Mouse (Mus musculus) MEL (cell line): ENCODE measurements around the gene Nlrp6. TPM values are rescaled to one million over a fixed set of nuclear protein-coding genes. Genes with fewer than 3 reads are reported as not detected.

Experiments
- DNase-seq: peaks from one replicate; pipeline ENCODE4 v3.0.0; 2011; ENCODE audit warnings: low read depth, low spot score
- H3K27ac ChIP-seq: 2 replicates; pipeline ENCODE4 v1.5.1; 2012; ENCODE audit warnings: low read depth, mild to moderate bottlenecking, control low read depth, low read length, moderate library complexity; ENCODE audit not compliant: control insufficient read depth
- H3K27me3 ChIP-seq, 2 experiments: fragments of 150-350 bp in 1 of 2; sonication (generic) in 1 of 2; 2 replicates each; pipeline ENCODE4 v1.6.1; 2012; ENCODE audit warnings: low read length in 2 of 2, mild to moderate bottlenecking in 2 of 2, improper control_type of control experiment in 1 of 2, moderate library complexity in 1 of 2; ENCODE audit not compliant: insufficient read depth in 2 of 2, control insufficient read depth in 1 of 2
- H3K36me3 ChIP-seq, 2 experiments: 2 replicates each; pipeline ENCODE4 v1.6.1; 2012 to 2014; ENCODE audit warnings: low read length in 2 of 2, improper control_type of control experiment in 1 of 2, inconsistent platforms in 1 of 2, mild to moderate bottlenecking in 1 of 2; ENCODE audit not compliant: insufficient read depth in 2 of 2, control insufficient read depth in 1 of 2
- H3K4me1 ChIP-seq, 2 experiments: fragments of 150-350 bp in 1 of 2; sonication (generic) in 1 of 2; 2 replicates each; pipeline ENCODE4 v1.6.1; 2012; ENCODE audit warnings: low read length in 2 of 2, improper control_type of control experiment in 1 of 2, mild to moderate bottlenecking in 1 of 2; ENCODE audit not compliant: insufficient read depth in 2 of 2, control insufficient read depth in 1 of 2
- H3K4me3 ChIP-seq, 2 experiments: fragments of 150-350 bp in 1 of 2; sonication (generic) in 1 of 2; 2 replicates each; pipeline ENCODE4 v1.5.1; 2012; ENCODE audit warnings: low read depth in 2 of 2, low read length in 2 of 2, mild to moderate bottlenecking in 2 of 2, moderate library complexity in 2 of 2, control low read depth in 1 of 2, improper control_type of control experiment in 1 of 2; ENCODE audit not compliant: control insufficient read depth in 1 of 2, insufficient read depth in 1 of 2
- H3K79me2 ChIP-seq: 2 replicates; pipeline ENCODE4 v1.6.1; 2012; ENCODE audit warnings: mild to moderate bottlenecking, low read length, moderate library complexity; ENCODE audit not compliant: control insufficient read depth, poor library complexity, insufficient read depth
- H3K9ac ChIP-seq: 2 replicates; pipeline ENCODE4 v1.6.1; 2012; ENCODE audit warnings: low read depth, mild to moderate bottlenecking, control low read depth, low read length, moderate library complexity; ENCODE audit not compliant: control insufficient read depth, poor library complexity, severe bottlenecking
- H3K9me3 ChIP-seq: fragments of 150-350 bp; sonication (generic); replicated peaks from 2 replicates; pipeline ENCODE4 v1.6.1; 2012; ENCODE audit warnings: mild to moderate bottlenecking, low read length, improper control_type of control experiment, moderate library complexity; ENCODE audit not compliant: insufficient read depth
- E2F4 ChIP-seq: IDR thresholded peaks from 2 replicates; pipeline ENCODE4 v1.6.1; 2011; ENCODE audit warnings: low read depth, low read length, improper control_type of control experiment, borderline replicate concordance
- ELF1 ChIP-seq: IDR thresholded peaks from 2 replicates; pipeline ENCODE4 v1.6.1; 2014; ENCODE audit warnings: low read depth, mild to moderate bottlenecking, inconsistent platforms, low read length, improper control_type of control experiment, moderate library complexity
- EP300 ChIP-seq, 2 experiments: IDR thresholded peaks; 2 replicates each; pipeline ENCODE4 v1.6.1; 2011; ENCODE audit warnings: improper control_type of control experiment in 2 of 2, low read length in 2 of 2, low read depth in 1 of 2, mild to moderate bottlenecking in 1 of 2
- ETS1 ChIP-seq: IDR thresholded peaks from 2 replicates; pipeline ENCODE4 v1.6.1; 2012; ENCODE audit warnings: low read depth, mild to moderate bottlenecking, inconsistent platforms, low read length, improper control_type of control experiment, moderate library complexity
- GABPA ChIP-seq: IDR thresholded peaks from 2 replicates; pipeline ENCODE4 v1.6.1; 2012; ENCODE audit warnings: low read depth, mild to moderate bottlenecking, inconsistent platforms, low read length, improper control_type of control experiment, moderate library complexity
- JUND ChIP-seq: IDR thresholded peaks from 2 replicates; pipeline ENCODE4 v1.6.1; 2011; ENCODE audit warnings: low read depth, mild to moderate bottlenecking, improper control_type of control experiment, low read length
- KAT2A ChIP-seq: conservative IDR thresholded peaks from 2 replicates; pipeline ENCODE4 v1.6.1; 2012; ENCODE audit warnings: low read depth, low read length, improper control_type of control experiment, inconsistent platforms
- MAX ChIP-seq: IDR thresholded peaks from 2 replicates; pipeline ENCODE4 v1.6.1; 2011; ENCODE audit warnings: low read length, improper control_type of control experiment
- MXI1 ChIP-seq: IDR thresholded peaks from 2 replicates; pipeline ENCODE4 v1.6.1; 2011; ENCODE audit warnings: mild to moderate bottlenecking, low read depth, low read length, improper control_type of control experiment
- MYB ChIP-seq: IDR thresholded peaks from 2 replicates; pipeline ENCODE4 v1.6.1; 2011; ENCODE audit warnings: mild to moderate bottlenecking, low read depth, low read length, improper control_type of control experiment
- NRF1 ChIP-seq: IDR thresholded peaks from 2 replicates; pipeline ENCODE4 v1.6.1; 2014; ENCODE audit warnings: low read depth, mild to moderate bottlenecking, inconsistent platforms, low read length, improper control_type of control experiment, moderate library complexity; ENCODE audit not compliant: poor library complexity, insufficient read depth, severe bottlenecking
- POLR2AphosphoS5 ChIP-seq: IDR thresholded peaks from 2 replicates; pipeline ENCODE4 v1.6.1; 2012; ENCODE audit warnings: low read depth, borderline replicate concordance, mild to moderate bottlenecking, inconsistent platforms, low read length, moderate library complexity, mixed read lengths
- RAD21 ChIP-seq: IDR thresholded peaks from 2 replicates; pipeline ENCODE4 v1.6.1; 2011; ENCODE audit warnings: mild to moderate bottlenecking, low read depth, low read length, improper control_type of control experiment
- RCOR1 ChIP-seq: IDR thresholded peaks from 2 replicates; pipeline ENCODE4 v1.6.1; 2012; ENCODE audit warnings: low read depth, mild to moderate bottlenecking, inconsistent platforms, low read length, improper control_type of control experiment
- SMC3 ChIP-seq: IDR thresholded peaks from 2 replicates; pipeline ENCODE4 v1.6.1; 2011; ENCODE audit warnings: low read depth, low read length, improper control_type of control experiment
- TAL1 ChIP-seq: IDR thresholded peaks from 2 replicates; pipeline ENCODE4 v1.6.1; 2012; ENCODE audit warnings: mild to moderate bottlenecking, inconsistent platforms, low read length, moderate library complexity, mixed read lengths
- TBP ChIP-seq: IDR thresholded peaks from 2 replicates; pipeline ENCODE4 v1.8.0; 2011; ENCODE audit warnings: low read depth, low read length, improper control_type of control experiment
- UBTF ChIP-seq: IDR thresholded peaks from 2 replicates; pipeline ENCODE4 v1.6.1; 2012; ENCODE audit warnings: low read depth, mild to moderate bottlenecking, inconsistent platforms, low read length, improper control_type of control experiment, moderate library complexity, borderline replicate concordance; ENCODE audit not compliant: insufficient read depth
- USF2 ChIP-seq, 2 experiments: IDR thresholded peaks; 2 replicates each; pipeline ENCODE4 v1.6.1; 2011 to 2012; ENCODE audit warnings: improper control_type of control experiment in 2 of 2, low read length in 2 of 2, borderline replicate concordance in 1 of 2, inconsistent platforms in 1 of 2, low read depth in 1 of 2, mild to moderate bottlenecking in 1 of 2; ENCODE audit not compliant: insufficient read depth in 1 of 2
- ZKSCAN1 ChIP-seq: IDR thresholded peaks from 2 replicates; pipeline ENCODE4 v1.6.1; 2012; ENCODE audit warnings: low read depth, mild to moderate bottlenecking, inconsistent platforms, low read length, improper control_type of control experiment, moderate library complexity
- ZMIZ1 ChIP-seq: IDR thresholded peaks from 2 replicates; pipeline ENCODE4 v1.6.1; 2012; ENCODE audit warnings: low read depth, mild to moderate bottlenecking, inconsistent platforms, low read length, improper control_type of control experiment, moderate library complexity
- polyA plus RNA-seq, 2 experiments: library from polyadenylated mRNA; stranded (reverse) in 1 of 2; unstranded in 1 of 2; fragments of >175 nt in 1 of 2; fragments of >200 nt in 1 of 2; gene quantifications; 2 replicates each; pipeline versions ENCODE4 v1.2.1 to v1.2.4; 2012; ENCODE audit warnings: low replicate concordance in 2 of 2, low read depth in 1 of 2; ENCODE audit not compliant: insufficient read length in 2 of 2, insufficient read depth in 1 of 2, missing spikeins in 1 of 2
- total RNA-seq: library from RNA; depleted of rRNA; stranded (reverse); fragments of 300-350 nt; gene quantifications from 2 replicates; pipeline ENCODE4 v1.2.3, GENCODE M21; 2012

Gene Nlrp6
- total and polyA plus RNA-seq, 3 experiments, result not detected

DNA sequence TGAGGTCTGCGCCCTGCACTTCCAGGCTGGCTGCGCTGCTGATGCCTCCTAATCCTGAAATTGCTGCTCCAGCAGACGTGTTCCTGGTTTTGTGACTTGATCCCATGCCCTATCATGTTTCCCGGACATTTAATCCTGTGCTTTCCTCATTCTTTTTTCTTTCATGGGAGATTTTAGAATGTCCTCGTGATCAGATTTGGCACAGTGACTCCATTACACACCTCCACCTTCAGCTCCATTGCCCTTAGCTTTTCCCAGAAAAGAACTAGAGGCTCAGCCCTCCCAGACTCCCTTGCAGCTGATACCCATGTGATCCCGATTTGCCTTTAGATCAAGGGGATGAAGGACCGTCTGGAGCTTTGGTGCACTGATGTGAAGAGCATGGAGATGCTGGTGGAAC, 22.8 kb upstream of the Nlrp6 start:
- no peaks in the 10 kb centered on the region for H3K4me1 ChIP-seq
- H3K79me2 ChIP-seq, result no peaks in the 10 kb centered on the region
- peaks cover 0 to 2% of the 10 kb centered on the region in 2 experiments; a peak in 1 of 4 replicates for H3K36me3 ChIP-seq
- H3K27me3 ChIP-seq, result no peaks in the 10 kb centered on the region
- TF ChIP-seq UBTF (no peak), ZMIZ1 (no peak), RCOR1 (no peak), TBP (no peak), POLR2AphosphoS5 (no peak), NRF1 (no peak), GABPA (no peak), JUND (no peak)
- DNase-seq, result no peak
- no peak overlapping the region for H3K27ac ChIP-seq
- H3K9ac ChIP-seq, result no peak overlapping the region
- H3K9me3 ChIP-seq, result no peaks in the 10 kb centered on the region
- no peak overlapping the region for H3K4me3 ChIP-seq

DNA sequence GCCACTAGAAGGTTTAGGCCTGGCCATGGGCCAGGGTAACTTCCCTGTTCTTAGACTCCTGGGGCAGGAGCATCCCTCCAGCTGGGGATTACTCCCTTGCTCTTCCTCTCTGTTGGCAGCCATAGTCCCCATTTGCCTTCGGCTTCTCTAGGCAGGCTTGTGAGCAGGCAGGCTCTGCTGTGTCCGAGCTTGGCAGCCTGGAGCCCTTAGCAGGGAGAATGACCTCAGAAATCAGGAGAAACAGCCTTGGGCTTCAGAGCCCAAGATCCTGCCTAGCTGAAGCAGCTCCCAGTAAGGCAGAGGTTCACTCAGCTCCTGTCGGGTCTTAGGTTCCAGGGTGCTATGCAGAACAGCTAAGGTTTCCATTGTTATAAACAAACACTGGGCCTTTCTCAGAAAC, 21.6 kb upstream of the Nlrp6 start:
- DNase-seq, result no peak
- Histone ChIP-seq H3K36me3 (no peaks in the 10 kb centered on the region), H3K9me3 (no peaks in the 10 kb centered on the region), H3K27ac (no peak overlapping the region), H3K27me3 (no peaks in the 10 kb centered on the region), H3K4me3 (no peak overlapping the region)
- TF ChIP-seq KAT2A (no peak), MXI1 (no peak), E2F4 (no peak), TBP (no peak), USF2 (IDR thresholded peaks at IDR 0.05; ENCODE audit: borderline replicate concordance in 1 of 2, insufficient read depth in 1 of 2, low read depth in 1 of 2, low read length in 2 of 2) (no peak), TAL1 (no peak), NRF1 (no peak), MAX (no peak), EP300 (IDR thresholded peaks at IDR 0.05; ENCODE audit: low read depth in 1 of 2, low read length in 2 of 2) (no peak), SMC3 (no peak), ETS1 (no peak), POLR2AphosphoS5 (no peak), ZKSCAN1 (no peak), ELF1 (no peak), MYB (no peak), RAD21 (no peak), UBTF (no peak)
- TF ChIP-seq, all 39 proteins: peak for 0
- Histone ChIP-seq H3K4me1 (no peaks in the 10 kb centered on the region), H3K9ac (no peak overlapping the region), H3K79me2 (no peaks in the 10 kb centered on the region)
